Mouse (Mus musculus) spleen, postnatal 10 days (tissue): ENCODE data around the gene Map3k5.

Source experiments
- DNase-seq, 2 experiments: peaks; one replicate each; pipeline ENCODE4 v3.0.0; 2021 to 2022; ENCODE audit warnings: low spot score in 2 of 2

The Map3k5 gene

GRCm38 (mm10) chr10:20186800-20187273 lies 252.6 kb downstream of the Map3k5 start:
- no peak for DNase-seq

DNA sequence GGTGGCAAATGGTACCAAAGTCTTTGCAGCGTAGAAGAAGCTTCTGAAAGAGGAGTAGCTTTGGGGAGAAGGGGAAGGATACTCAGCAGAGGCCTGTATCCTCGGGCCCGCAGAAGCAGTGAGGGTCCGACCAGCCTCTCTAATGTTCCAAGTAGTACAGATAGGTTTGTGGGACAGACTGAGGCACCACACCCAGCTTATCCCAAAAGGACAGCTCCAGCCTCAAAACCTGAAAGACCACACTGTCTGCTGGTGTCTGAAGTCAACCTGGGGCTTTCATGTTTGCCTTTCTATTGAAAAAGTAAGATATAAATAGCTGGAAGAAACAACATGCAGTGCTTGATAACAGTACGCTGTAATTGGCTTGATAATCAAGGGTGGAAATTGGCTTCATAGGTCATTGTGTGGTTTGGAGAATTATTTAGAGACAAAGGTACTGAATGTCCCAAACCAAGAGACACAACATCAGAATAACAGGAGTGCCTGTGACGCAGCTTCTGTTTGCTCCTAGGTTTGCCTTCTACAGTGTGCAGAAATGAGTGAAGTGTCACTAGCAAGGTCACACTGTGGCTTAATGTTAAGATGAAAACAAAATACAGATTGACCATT lies 256.0 kb downstream of the Map3k5 start:
- no peak for DNase-seq
